Comparison of ENCODE assay signal across 17 mouse cellular contexts in the genomic region with DNA sequence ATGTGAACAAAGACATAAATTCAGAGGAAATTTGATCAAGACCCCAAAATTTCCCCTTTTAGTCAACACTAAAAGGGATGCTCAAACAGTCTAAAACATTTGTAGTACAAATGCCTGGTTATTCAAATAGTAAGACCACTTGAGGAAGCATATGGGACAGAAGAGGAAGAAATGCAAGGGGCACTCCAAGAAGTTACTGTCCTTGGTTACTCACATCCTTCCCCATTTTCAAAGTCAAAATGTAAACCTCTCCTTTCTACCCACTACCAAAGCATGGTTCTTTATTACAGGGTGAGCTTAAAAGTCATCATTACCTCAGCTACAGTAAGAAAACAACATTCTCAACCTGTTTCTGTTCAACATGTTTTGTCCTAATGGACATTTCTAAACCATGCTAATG.
"Had no signal": no experiment of that assay in that cellular context is flagged by ENCODE, and none has a peak within 500 bp of the region (broad histone marks: within the 10 kb centered on the region; RNA-seq: fewer than 3 reads in every experiment).

No protein-coding gene starts in this region.

- H3K4me2 ChIP-seq: kidney, embryonic 15.5 days; limb, embryonic 12.5 days; limb, embryonic 15.5 days; liver, embryonic 11.5 days; lung, embryonic 14.5 days; midbrain, embryonic 11.5 days; stomach, embryonic 15.5 days had no signal

- H3K27ac ChIP-seq: kidney, embryonic 15.5 days; limb, embryonic 15.5 days; liver, embryonic 14.5 days; macrophage; stomach, embryonic 15.5 days had no signal

- H3K27me3 ChIP-seq: kidney, embryonic 15.5 days; limb, embryonic 12.5 days; limb, embryonic 15.5 days; stomach, embryonic 15.5 days had no signal

- H3K9me3 ChIP-seq: kidney, embryonic 15.5 days; limb, embryonic 12.5 days; limb, embryonic 15.5 days; stomach, embryonic 15.5 days had no signal

- H3K36me3 ChIP-seq: stomach, embryonic 15.5 days had no signal

- DNase-seq: kidney, postnatal 10 days; kidney, postnatal 36 days; left cerebral cortex, postnatal 4 days; liver, postnatal 0 days; midbrain, embryonic 14.5 days; right cerebral cortex, postnatal 4 days; thymus, postnatal 25 days had no signal

- H3K4me3 ChIP-seq: kidney, embryonic 15.5 days; limb, embryonic 12.5 days; limb, embryonic 15.5 days; stomach, embryonic 15.5 days had no signal

- H3K9ac ChIP-seq: kidney, embryonic 15.5 days; limb, embryonic 12.5 days; limb, embryonic 15.5 days; liver, embryonic 14.5 days; liver, postnatal 0 days; lung, embryonic 14.5 days; stomach, embryonic 15.5 days had no signal

- ATAC-seq: liver, postnatal 0 days; lung, postnatal 0 days had no signal
